Comparison of ENCODE assay signal across 14 mouse cellular contexts in the genomic region with DNA sequence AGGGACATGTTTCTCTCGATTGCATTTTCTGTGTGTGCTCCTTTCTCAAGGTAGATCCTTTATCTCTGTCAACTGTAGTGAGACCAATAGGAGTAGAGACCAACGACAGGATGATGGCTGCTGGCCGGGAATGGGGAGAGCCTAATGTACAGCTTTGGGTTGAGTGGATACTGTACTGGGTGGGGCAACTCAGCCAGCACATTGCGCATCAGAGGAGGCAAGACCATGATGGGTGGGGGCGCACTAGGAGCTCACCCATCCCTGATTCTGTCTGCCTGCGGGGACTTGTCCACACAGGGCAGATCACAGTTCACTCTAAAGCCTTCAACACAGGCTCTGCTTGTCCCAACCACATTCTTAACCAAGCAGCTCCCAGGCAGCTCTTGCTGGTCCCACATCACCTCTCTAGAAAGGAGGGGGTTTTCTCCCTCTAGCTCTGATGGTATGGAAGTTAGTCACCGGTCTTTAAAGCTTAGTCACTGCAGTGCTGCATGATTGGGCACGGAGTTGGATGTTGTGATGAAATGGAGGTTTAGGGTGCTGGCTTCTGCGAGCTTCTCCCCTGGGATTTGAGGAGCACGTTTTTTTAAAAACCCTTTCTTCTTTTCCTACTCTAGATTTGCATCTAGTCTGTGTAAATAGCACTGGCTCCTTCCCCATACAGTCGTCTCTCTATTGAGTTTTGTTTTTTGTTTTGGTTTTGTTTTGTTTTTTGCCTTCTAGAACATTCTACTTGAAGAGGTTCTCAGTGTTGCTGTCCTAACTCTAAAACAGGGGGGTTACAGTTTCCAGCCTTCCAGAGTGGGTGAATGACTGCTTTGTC.
DNase-seq lines count a peak whose midpoint lies in the region; ATAC-seq and TF ChIP-seq lines count a peak whose summit lies in the region.
"Had no signal": no experiment of that assay in that cellular context is flagged by ENCODE, and none has a peak within 500 bp of the region (broad histone marks: within the 10 kb centered on the region; RNA-seq: fewer than 3 reads in every experiment).

No protein-coding gene starts in this region.

- no peak for ATAC-seq in liver, embryonic 15.5 days (ENCODE audit: insufficient read depth)
- no peak for ATAC-seq in forebrain, embryonic 13.5 days
- ATAC-seq: CD4-positive, CD25-positive, alpha-beta regulatory T cell, adult 4 months had no signal

- WGBS in heart, embryonic 10.5 days: 76% methylated on average over 11 of the region's 11 CpGs
- WGBS in liver, embryonic 15.5 days (ENCODE audit: insufficient replicate concordance): 52% methylated on average over 11 of the region's 11 CpGs
- 88% methylated on average over 11 of the region's 11 CpGs for WGBS in forebrain, embryonic 13.5 days

- no peak overlapping the region for H3K4me3 ChIP-seq in heart, embryonic 10.5 days
- no peak overlapping the region for H3K4me3 ChIP-seq in liver, embryonic 15.5 days (replicated peaks)
- H3K4me3 ChIP-seq in layer of hippocampus, adult 2 months: no peak overlapping the region
- no peak overlapping the region for H3K4me3 ChIP-seq in forebrain, embryonic 13.5 days
- H3K4me3 ChIP-seq: forebrain, embryonic 10.5 days; hindbrain, embryonic 13.5 days; neural tube, embryonic 15.5 days had no signal

- no peak for TF ChIP-seq CTCF in layer of hippocampus, adult 2 months (conservative IDR thresholded peaks at IDR 0.05)

- H3K36me3 ChIP-seq in heart, embryonic 10.5 days: no peaks in the 10 kb centered on the region
- H3K36me3 ChIP-seq in liver, embryonic 15.5 days (replicated peaks): no peaks in the 10 kb centered on the region
- no peaks in the 10 kb centered on the region for H3K36me3 ChIP-seq in forebrain, embryonic 13.5 days (ENCODE audit: poor library complexity, severe bottlenecking)
- H3K36me3 ChIP-seq: forebrain, embryonic 10.5 days; hindbrain, embryonic 13.5 days; neural tube, embryonic 15.5 days had no signal

- DNase-seq in heart, embryonic 10.5 days (ENCODE audit: low spot score): no peak
- DNase-seq in heart, postnatal 25 days (ENCODE audit: low spot score): no peak
- DNase-seq in urinary bladder, adult 2 months (ENCODE audit: low spot score): peak; percentile 39
- no peak for DNase-seq in urinary bladder, postnatal 25 days (ENCODE audit: low spot score)
- DNase-seq in layer of hippocampus, adult 2 months (ENCODE audit: low spot score in 2 of 2): no peak
- no peak for DNase-seq in right cerebral cortex, postnatal 4 days
- DNase-seq: cerebellum, adult 11-12 months; left cerebral cortex, postnatal 4 days had no signal

- H3K9ac ChIP-seq in liver, embryonic 15.5 days: no peak overlapping the region
- H3K9ac ChIP-seq in forebrain, embryonic 13.5 days: no peak overlapping the region
- H3K9ac ChIP-seq: hindbrain, embryonic 13.5 days; neural tube, embryonic 15.5 days had no signal

- peaks cover 11% of the 10 kb centered on the region; the same call in 1 of the 2 replicates for H3K4me1 ChIP-seq in heart, embryonic 10.5 days
- H3K4me1 ChIP-seq in liver, embryonic 15.5 days (replicated peaks): peaks cover 15% of the 10 kb centered on the region; the same call in 1 of the 2 replicates
- no peaks in the 10 kb centered on the region for H3K4me1 ChIP-seq in forebrain, embryonic 13.5 days
- H3K4me1 ChIP-seq: hindbrain, embryonic 13.5 days; neural tube, embryonic 15.5 days had no signal

- intact Hi-C loops in heart, postnatal 25 days (cut with DNase I): no loop called here

- no peak overlapping the region for H3K4me2 ChIP-seq in liver, embryonic 15.5 days
- H3K4me2 ChIP-seq in forebrain, embryonic 13.5 days: no peak overlapping the region
- H3K4me2 ChIP-seq: hindbrain, embryonic 13.5 days; neural tube, embryonic 15.5 days had no signal

- no peaks in the 10 kb centered on the region for H3K27me3 ChIP-seq in heart, embryonic 10.5 days (ENCODE audit: insufficient read depth, poor library complexity, severe bottlenecking)
- H3K27me3 ChIP-seq in liver, embryonic 15.5 days: no peaks in the 10 kb centered on the region
- no peaks in the 10 kb centered on the region for H3K27me3 ChIP-seq in forebrain, embryonic 13.5 days
- H3K27me3 ChIP-seq: hindbrain, embryonic 13.5 days; neural tube, embryonic 15.5 days had no signal

- H3K27ac ChIP-seq in heart, embryonic 10.5 days: peak overlapping the region; percentile 22
- 0 out of 2 replicates have a peak overlapping the region, but pooled peaks have one; percentile 45 for H3K27ac ChIP-seq in liver, embryonic 15.5 days (replicated peaks)
- no peak overlapping the region for H3K27ac ChIP-seq in layer of hippocampus, adult 2 months
- no peak overlapping the region for H3K27ac ChIP-seq in forebrain, embryonic 13.5 days
- H3K27ac ChIP-seq: forebrain, embryonic 10.5 days; hindbrain, embryonic 13.5 days; neural tube, embryonic 15.5 days had no signal

- H3K9me3 ChIP-seq in heart, embryonic 10.5 days: no peaks in the 10 kb centered on the region
- no peaks in the 10 kb centered on the region for H3K9me3 ChIP-seq in liver, embryonic 15.5 days (replicated peaks)
- H3K9me3 ChIP-seq in forebrain, embryonic 13.5 days (replicated peaks): no peaks in the 10 kb centered on the region
- H3K9me3 ChIP-seq: forebrain, embryonic 10.5 days; hindbrain, embryonic 13.5 days; neural tube, embryonic 15.5 days had no signal

Comparison
In these comparisons a context has a peak if more than half of its experiments do, and no peak if none do; other contexts are left out.
1. H3K27ac ChIP-seq: peak in heart, embryonic 10.5 days (single experiment) and liver, embryonic 15.5 days (single experiment); none in layer of hippocampus, adult 2 months (single experiment) and forebrain, embryonic 13.5 days (single experiment).